Mouse (Mus musculus) gastrocnemius, postnatal 10 days (tissue): Measurements from ENCODE around the gene 2510039O18Rik. TPM values are rescaled to one million over a fixed set of nuclear protein-coding genes. Genes with fewer than 3 reads are reported as not detected.

ENCODE experiments used
- DNase-seq: peaks from one replicate; pipeline ENCODE4 v3.0.0; 2021; ENCODE audit warnings: mixed read lengths
- total RNA-seq, 2 experiments: library from RNA; stranded (reverse); gene quantifications; 2 replicates each; pipeline ENCODE4 v1.2.3; 2021

2510039O18Rik gene
- total RNA-seq, 2 experiments from 2014 or later = 25.7 to 28.2 TPM

GRCm38 (mm10) chr4:147993571-147994095 is 52.9 kb downstream of the 2510039O18Rik start:
- no peak for DNase-seq

GRCm38 (mm10) chr4:147995311-147995710 is 54.6 kb downstream of the 2510039O18Rik start:
- DNase-seq = no peak

Other genes starting within 250 kb of the 2510039O18Rik start
- not detected for gene Zfp534, start 238.3 kb upstream of the 2510039O18Rik start, total RNA-seq
- gene Zfp984, start 131.1 kb upstream of the 2510039O18Rik start, total RNA-seq = 1 to 10 TPM; 1.5 to 2.3 TPM
- gene Zfp933, start 92.5 kb upstream of the 2510039O18Rik start, total RNA-seq = 1 to 10 TPM; 7.2 to 8.5 TPM
- 1 to 10 TPM; 6.2 to 9.2 TPM for gene Miip, start 72.1 kb upstream of the 2510039O18Rik start, total RNA-seq
- 1 to 10 TPM; 3.2 to 4.6 TPM for gene Fv1, start 71.9 kb upstream of the 2510039O18Rik start, total RNA-seq
- 100 to 1,000 TPM; 254 to 282 TPM for gene Mfn2, start 36.2 kb upstream of the 2510039O18Rik start, total RNA-seq
- 10 to 100 TPM; 50.6 to 55.3 TPM for gene Plod1, start 4.1 kb upstream of the 2510039O18Rik start, total RNA-seq
- gene Nppb, start 44.9 kb downstream of the 2510039O18Rik start, total RNA-seq = not detected
- not detected for gene Nppa, start 59.8 kb downstream of the 2510039O18Rik start, total RNA-seq
- gene Clcn6, start 97.9 kb downstream of the 2510039O18Rik start, total RNA-seq = 1 to 10 TPM; 7.1 to 8.5 TPM
- gene Mthfr, start 98.2 kb downstream of the 2510039O18Rik start, total RNA-seq = 10 to 100 TPM; 20.0 to 23.4 TPM
- 10 to 100 TPM; 14.9 to 15.5 TPM for gene Agtrap, start 147.1 kb downstream of the 2510039O18Rik start, total RNA-seq
- 10 to 100 TPM; 11.9 to 14.3 TPM for gene Mad2l2, start 189.5 kb downstream of the 2510039O18Rik start, total RNA-seq
- gene Draxin, start 189.8 kb downstream of the 2510039O18Rik start, total RNA-seq = under 1 TPM; 0.16 to 0.23 TPM
- 10 to 100 TPM; 21.3 to 22.8 TPM for gene Fbxo6, start 211.2 kb downstream of the 2510039O18Rik start, total RNA-seq
- gene Fbxo44, start 219.6 kb downstream of the 2510039O18Rik start, total RNA-seq = 1 to 10 TPM in 1 of 2 experiments, under 1 TPM in 1; 0.75 to 1.6 TPM
- gene Fbxo2, start 219.7 kb downstream of the 2510039O18Rik start, total RNA-seq = under 1 TPM in 1 of 2 experiments, not detected in 1; 0.31 TPM